Mouse (Mus musculus) testis, adult 2 months (tissue): Measurements from ENCODE around the gene Slco4a1. TPM values are rescaled to one million over a fixed set of nuclear protein-coding genes. Genes with fewer than 3 reads are reported as not detected.

Experiments used
- H3K27ac ChIP-seq: fragments of 200-500 bp; 2 replicates; pipeline ENCODE4 v1.5.1; 2012; ENCODE audit warnings: low read depth, low read length; ENCODE audit not compliant: control insufficient read depth, insufficient read depth
- H3K27me3 ChIP-seq: fragments of 200-500 bp; 2 replicates; pipeline ENCODE4 v1.6.1; 2012; ENCODE audit warnings: mild to moderate bottlenecking, low read length, moderate library complexity; ENCODE audit not compliant: control insufficient read depth, insufficient read depth
- H3K36me3 ChIP-seq: fragments of 200-500 bp; 2 replicates; pipeline ENCODE4 v1.6.1; 2012; ENCODE audit warnings: mild to moderate bottlenecking, low read length; ENCODE audit not compliant: control insufficient read depth, insufficient read depth
- H3K4me1 ChIP-seq: fragments of 200-500 bp; 2 replicates; pipeline ENCODE4 v1.6.1; 2012; ENCODE audit warnings: low read length; ENCODE audit not compliant: control insufficient read depth, insufficient read depth
- H3K4me3 ChIP-seq: fragments of 200-500 bp; 2 replicates; pipeline ENCODE4 v1.5.1; 2012; ENCODE audit warnings: low read depth, mild to moderate bottlenecking, low read length, moderate library complexity, mixed read lengths; ENCODE audit not compliant: control insufficient read depth
- CTCF ChIP-seq: fragments of 200-500 bp; IDR thresholded peaks from 2 replicates; pipeline ENCODE4 v1.5.1; 2012; ENCODE audit warnings: low read depth, mild to moderate bottlenecking, inconsistent platforms, low read length, moderate library complexity; ENCODE audit not compliant: control insufficient read depth, insufficient read depth, insufficient replicate concordance
- POLR2A ChIP-seq: fragments of 200-500 bp; IDR thresholded peaks from 2 replicates; pipeline ENCODE4 v1.6.1; 2012; ENCODE audit warnings: low read depth, mild to moderate bottlenecking, inconsistent platforms, low read length, moderate library complexity; ENCODE audit not compliant: control insufficient read depth
- polyA plus RNA-seq: library from polyadenylated mRNA; depleted of rRNA; stranded (reverse); fragments of >200 nt; gene quantifications from 2 replicates; pipeline ENCODE4 v1.2.3, GENCODE M21; 2012; rRNA removed

The Slco4a1 gene
- polyA plus RNA-seq, 1 experiment = 0.15 TPM

GRCm38 (mm10) chr2:180508455-180509115 is 52.5 kb downstream of the Slco4a1 start:
- TF ChIP-seq CTCF (no peak), POLR2A (no peak)
- Histone ChIP-seq H3K4me1 (no peaks in the 10 kb centered on the region), H3K27me3 (no peaks in the 10 kb centered on the region), H3K27ac (no peak overlapping the region), H3K4me3 (no peak overlapping the region), H3K36me3 (no peaks in the 10 kb centered on the region)

DNA sequence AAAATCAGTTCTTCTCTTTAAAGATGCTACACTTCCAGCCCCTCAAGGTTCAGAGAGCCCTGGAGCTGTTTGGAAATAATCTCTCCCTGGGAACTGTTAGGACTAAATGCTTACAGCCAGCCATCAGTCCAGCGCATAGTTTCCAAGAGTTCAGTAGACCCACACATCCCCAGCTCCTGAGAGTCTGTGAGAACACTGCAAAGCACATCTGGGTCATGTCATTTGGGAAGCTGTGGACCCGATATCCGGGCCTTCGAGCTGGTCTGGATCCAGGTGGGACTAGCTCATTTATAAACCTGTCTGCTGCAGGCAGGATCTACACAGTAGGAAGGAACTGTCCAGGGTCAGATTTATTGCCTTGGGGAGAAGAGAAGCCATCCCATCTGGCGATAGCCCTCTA is 54.8 kb downstream of the Slco4a1 start:
- no peak for TF ChIP-seq POLR2A
- TF ChIP-seq CTCF = no peak
- no peak overlapping the region for H3K27ac ChIP-seq
- no peaks in the 10 kb centered on the region for H3K4me1 ChIP-seq
- H3K36me3 ChIP-seq = no peaks in the 10 kb centered on the region
- H3K4me3 ChIP-seq = no peak overlapping the region
- no peaks in the 10 kb centered on the region for H3K27me3 ChIP-seq

GRCm38 (mm10) chr2:180511875-180512661 is 56.0 kb downstream of the Slco4a1 start:
- no peak for TF ChIP-seq POLR2A
- TF ChIP-seq CTCF = no peak
- Histone ChIP-seq H3K27ac (no peak overlapping the region), H3K4me1 (no peaks in the 10 kb centered on the region), H3K4me3 (no peak overlapping the region), H3K27me3 (no peaks in the 10 kb centered on the region), H3K36me3 (no peaks in the 10 kb centered on the region)

DNA sequence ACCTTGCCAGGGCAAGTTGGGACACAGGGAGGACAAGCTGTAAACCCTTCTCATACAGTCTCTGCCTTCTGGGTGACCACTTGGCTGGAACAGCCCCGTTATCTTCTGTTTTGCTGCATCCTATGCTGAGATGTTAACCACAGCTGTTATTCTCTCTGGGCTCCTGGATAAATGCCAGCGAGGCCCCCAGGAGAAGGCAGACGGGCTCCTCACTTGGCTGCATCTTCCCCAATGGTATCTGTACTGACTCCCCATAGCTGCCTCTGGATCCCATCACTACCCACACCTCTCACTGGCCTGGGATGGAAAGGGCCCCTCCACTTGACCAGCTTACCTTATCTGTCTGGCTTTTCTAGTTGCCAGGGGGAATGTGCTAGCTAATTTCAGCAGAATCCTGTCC is 57.0 kb downstream of the Slco4a1 start:
- H3K27me3 ChIP-seq = no peaks in the 10 kb centered on the region
- H3K36me3 ChIP-seq = no peaks in the 10 kb centered on the region
- no peak overlapping the region for H3K27ac ChIP-seq
- H3K4me1 ChIP-seq = no peaks in the 10 kb centered on the region
- no peak for TF ChIP-seq CTCF
- TF ChIP-seq POLR2A = no peak
- H3K4me3 ChIP-seq = no peak overlapping the region

GRCm38 (mm10) chr2:180513835-180514234 is 57.8 kb downstream of the Slco4a1 start:
- H3K4me3 ChIP-seq = no peak overlapping the region
- H3K4me1 ChIP-seq = no peaks in the 10 kb centered on the region
- H3K27me3 ChIP-seq = no peaks in the 10 kb centered on the region
- H3K36me3 ChIP-seq = no peaks in the 10 kb centered on the region
- no peak for TF ChIP-seq POLR2A
- no peak for TF ChIP-seq CTCF
- no peak overlapping the region for H3K27ac ChIP-seq

DNA sequence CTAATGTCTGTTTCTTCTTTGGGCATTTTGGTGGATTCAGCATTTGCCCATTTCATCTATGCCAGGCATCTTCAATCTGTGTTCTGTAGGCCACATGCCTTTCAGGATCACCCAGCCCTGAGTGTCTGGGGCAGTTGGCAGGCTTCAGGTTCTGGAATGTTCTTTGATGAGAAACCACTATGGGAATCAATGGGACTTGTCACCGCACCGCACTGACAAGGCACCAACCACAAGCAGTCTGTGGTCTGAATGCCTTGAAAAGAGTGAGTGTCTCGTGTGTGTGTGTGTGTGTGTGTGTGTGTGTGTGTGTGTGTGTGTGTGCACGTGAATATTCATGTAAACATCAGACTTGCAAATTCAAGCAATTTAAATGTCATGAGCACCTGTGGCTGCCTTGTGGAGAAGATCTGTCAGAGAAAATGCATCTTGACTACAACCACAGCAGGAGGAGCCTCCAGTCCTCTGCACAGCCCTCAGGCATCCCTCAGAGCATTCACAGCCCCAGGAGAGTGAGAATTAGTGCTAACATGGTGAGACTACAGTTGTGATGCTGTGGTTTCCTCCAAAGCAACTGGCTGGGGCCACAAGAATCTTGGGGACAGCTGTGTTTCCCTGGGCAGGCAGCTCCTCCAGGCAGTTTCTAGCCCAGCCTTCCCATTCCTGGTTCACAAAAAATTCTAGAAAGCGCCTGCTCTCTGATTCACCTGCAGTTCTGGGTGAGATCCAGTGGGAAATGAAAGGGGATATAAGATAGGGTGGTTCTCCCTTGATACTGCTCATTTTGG is 65.6 kb downstream of the Slco4a1 start:
- Histone ChIP-seq H3K4me1 (no peaks in the 10 kb centered on the region), H3K4me3 (no peak overlapping the region), H3K27ac (no peak overlapping the region), H3K36me3 (no peaks in the 10 kb centered on the region), H3K27me3 (no peaks in the 10 kb centered on the region)
- TF ChIP-seq POLR2A (no peak), CTCF (no peak)

GRCm38 (mm10) chr2:180522825-180523224 is 66.8 kb downstream of the Slco4a1 start:
- H3K27me3 ChIP-seq = no peaks in the 10 kb centered on the region

More at GRCm38 (mm10) chr2:180522825-180523224, 66.8 kb downstream of the Slco4a1 start:
- H3K36me3 ChIP-seq = no peaks in the 10 kb centered on the region
- no peak overlapping the region for H3K27ac ChIP-seq
- no peaks in the 10 kb centered on the region for H3K4me1 ChIP-seq
- no peak overlapping the region for H3K4me3 ChIP-seq
- TF ChIP-seq POLR2A (no peak), CTCF (no peak)

Other genes with a start within 250 kb of the Slco4a1 start
- gene Lama5, start 230.4 kb upstream of the Slco4a1 start, polyA plus RNA-seq = 7.5 and 8.3 TPM in 2 replicates
- gene Rps21, start 198.9 kb upstream of the Slco4a1 start, polyA plus RNA-seq = 703 and 848 TPM in 2 replicates
- 23.9 and 24.2 TPM in 2 replicates for gene Cables2, start 182.7 kb upstream of the Slco4a1 start, polyA plus RNA-seq
- 0.08 TPM in 1 of 2 replicates, not detected in the other for gene Rbbp8nl, start 166.4 kb upstream of the Slco4a1 start, polyA plus RNA-seq
- 0.10 TPM in 2 replicates for gene Gata5, start 121.5 kb upstream of the Slco4a1 start, polyA plus RNA-seq
- 0.43 and 0.55 TPM in 2 replicates for gene Ntsr1, start 43.7 kb downstream of the Slco4a1 start, polyA plus RNA-seq
- gene Mrgbp, start 125.1 kb downstream of the Slco4a1 start, polyA plus RNA-seq = 80.1 and 81.9 TPM in 2 replicates
- 13.7 and 20.0 TPM in 2 replicates for gene Ogfr, start 133.0 kb downstream of the Slco4a1 start, polyA plus RNA-seq
- 23.2 and 25.2 TPM in 2 replicates for gene Col9a3, start 141.5 kb downstream of the Slco4a1 start, polyA plus RNA-seq
- gene Tcfl5, start 186.5 kb downstream of the Slco4a1 start, polyA plus RNA-seq = 177 and 192 TPM in 2 replicates